Mouse (Mus musculus) megakaryocyte, embryonic 14.5 days (primary cell): Measurements from ENCODE around the gene Khdrbs1. TPM values are rescaled to one million over a fixed set of nuclear protein-coding genes. Genes with fewer than 3 reads are reported as not detected.
"Not testable (repeated sequence)": the region's sequence is repeated elsewhere in the genome, so short reads cannot be mapped to it uniquely, and the experiment has no call there.

ENCODE experiments used
- H3K27me3 ChIP-seq: replicated peaks from 2 replicates; pipeline ENCODE3; 2012; ENCODE audit warnings: inconsistent platforms
- H3K36me3 ChIP-seq: replicated peaks from 2 replicates; pipeline ENCODE3; 2012; ENCODE audit warnings: low read length, inconsistent platforms, mixed read lengths
- H3K4me1 ChIP-seq: 2 replicates; pipeline ENCODE4 v1.6.1; 2012; ENCODE audit warnings: inconsistent platforms
- H3K4me3 ChIP-seq: replicated peaks from 2 replicates; pipeline ENCODE3; 2012; ENCODE audit warnings: moderate library complexity, mild to moderate bottlenecking, inconsistent platforms
- H3K9me3 ChIP-seq: 2 replicates; pipeline ENCODE4 v1.6.1; 2012; ENCODE audit warnings: inconsistent platforms
- FLI1 ChIP-seq: IDR thresholded peaks from 2 replicates; pipeline ENCODE4 v1.6.1; 2012; ENCODE audit warnings: low read length, inconsistent platforms, mixed read lengths
- GATA1 ChIP-seq: IDR thresholded peaks from 3 replicates; pipeline ENCODE4 v1.6.1; 2012; ENCODE audit warnings: mixed read lengths, low read length, inconsistent platforms, borderline replicate concordance
- polyA plus RNA-seq: library from polyadenylated mRNA; stranded (reverse); fragments of >175 nt; gene quantifications from 2 replicates; pipeline ENCODE4 v1.2.3, GENCODE M21; 2012; ENCODE audit warnings: low replicate concordance; ENCODE audit not compliant: insufficient read depth

The Khdrbs1 gene
- polyA plus RNA-seq, 1 experiment: 67.0 TPM

DNA sequence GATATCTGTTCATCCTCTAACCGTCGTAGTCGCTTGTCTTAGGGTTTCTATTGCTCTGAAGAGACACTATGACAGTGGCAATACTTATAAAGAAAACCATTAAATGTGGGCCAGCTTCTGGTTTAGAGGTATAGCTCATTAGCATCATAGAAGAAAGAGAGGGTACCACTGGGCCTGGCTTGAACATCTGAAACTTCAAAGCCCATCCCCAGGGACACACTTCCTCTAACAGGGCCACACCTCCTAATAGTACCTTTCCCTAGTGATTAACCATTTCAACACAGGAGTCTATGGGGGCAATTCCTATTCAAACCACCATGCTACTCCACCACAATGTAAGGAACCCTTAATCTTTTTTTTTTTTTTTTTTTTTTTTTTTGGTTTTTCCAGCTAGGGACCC lies 4.5 kb upstream of the Khdrbs1 start:
- TF ChIP-seq GATA1: no peak
- no peak for TF ChIP-seq FLI1
- no peaks in the 10 kb centered on the region for H3K36me3 ChIP-seq
- H3K4me3 ChIP-seq: no peak overlapping the region
- no peaks in the 10 kb centered on the region for H3K9me3 ChIP-seq
- H3K27me3 ChIP-seq: peaks cover 7% of the 10 kb centered on the region
- peaks cover 22% of the 10 kb centered on the region for H3K4me1 ChIP-seq

DNA sequence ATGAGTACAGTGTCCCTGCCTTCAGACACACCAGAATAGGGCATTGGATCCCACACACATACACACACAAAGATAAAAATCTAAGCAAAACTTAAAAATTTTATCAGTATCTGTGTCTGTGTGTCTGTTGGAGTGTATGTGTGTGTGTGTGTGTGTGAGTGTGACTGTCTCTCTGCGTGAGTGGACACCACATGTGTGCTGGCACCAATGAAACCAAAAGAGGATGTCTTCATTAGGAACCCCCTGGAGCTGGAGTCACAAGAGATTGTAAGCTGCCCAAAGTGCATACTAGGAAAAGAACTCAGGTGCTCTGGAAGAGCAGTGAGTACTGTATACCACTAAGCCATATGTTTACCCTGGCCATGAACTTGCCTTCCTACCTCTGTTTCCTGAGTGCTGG lies 4.0 kb upstream of the Khdrbs1 start:
- Histone ChIP-seq H3K9me3 (no peaks in the 10 kb centered on the region), H3K4me3 (no peak overlapping the region), H3K4me1 (peaks cover 22% of the 10 kb centered on the region), H3K27me3 (peaks cover 7% of the 10 kb centered on the region), H3K36me3 (no peaks in the 10 kb centered on the region)
- TF ChIP-seq FLI1 (no peak), GATA1 (no peak)

DNA sequence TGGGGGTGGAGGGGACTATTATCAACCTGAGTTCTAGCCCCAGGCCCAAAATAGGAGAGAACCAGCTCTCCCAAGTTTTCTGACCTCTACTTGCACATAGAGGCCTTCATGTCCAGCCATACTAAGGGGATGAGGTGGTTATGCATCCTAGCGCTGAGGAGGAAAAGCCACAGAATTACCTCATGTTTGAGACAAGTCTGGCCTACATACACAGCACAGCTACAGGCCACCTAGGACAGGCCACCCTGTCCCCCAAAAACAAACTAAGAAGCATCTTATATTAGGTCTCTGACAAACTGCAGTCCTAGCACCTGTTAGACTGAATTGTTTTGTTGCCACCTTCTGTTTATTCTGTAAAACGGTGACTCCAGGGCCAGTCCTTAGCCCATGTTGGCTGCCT lies 1.4 kb upstream of the Khdrbs1 start:
- peaks cover 32% of the 10 kb centered on the region for H3K4me1 ChIP-seq
- H3K27me3 ChIP-seq: no peaks in the 10 kb centered on the region
- TF ChIP-seq FLI1: no peak
- no peak for TF ChIP-seq GATA1
- H3K36me3 ChIP-seq: no peaks in the 10 kb centered on the region
- peak overlapping the region; percentile 100 for H3K4me3 ChIP-seq
- no peaks in the 10 kb centered on the region for H3K9me3 ChIP-seq

DNA sequence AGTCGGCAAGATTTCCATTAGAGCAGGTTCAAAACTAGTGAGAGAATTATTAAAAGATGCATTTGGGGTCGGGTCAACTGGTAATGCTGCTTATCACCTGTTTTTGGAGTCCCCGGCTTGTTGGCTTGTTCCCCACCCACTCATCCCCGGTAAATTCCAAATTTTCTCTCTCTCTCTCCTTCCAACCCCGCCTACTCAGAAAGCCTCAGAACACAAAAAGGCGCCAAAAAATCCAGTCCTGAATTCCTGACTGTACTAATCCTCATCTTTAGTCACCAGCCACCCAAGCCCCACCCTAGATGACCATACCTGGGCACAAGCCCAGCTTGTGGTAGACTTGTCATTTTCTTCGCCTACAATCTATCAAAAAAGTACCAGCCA lies 897 bp upstream of the Khdrbs1 start:
- H3K4me1 ChIP-seq: peaks cover 34% of the 10 kb centered on the region
- H3K4me3 ChIP-seq: peak overlapping the region; percentile 100
- no peaks in the 10 kb centered on the region for H3K27me3 ChIP-seq
- no peak for TF ChIP-seq GATA1
- no peak for TF ChIP-seq FLI1
- H3K36me3 ChIP-seq: peaks cover 2% of the 10 kb centered on the region
- no peaks in the 10 kb centered on the region for H3K9me3 ChIP-seq

DNA sequence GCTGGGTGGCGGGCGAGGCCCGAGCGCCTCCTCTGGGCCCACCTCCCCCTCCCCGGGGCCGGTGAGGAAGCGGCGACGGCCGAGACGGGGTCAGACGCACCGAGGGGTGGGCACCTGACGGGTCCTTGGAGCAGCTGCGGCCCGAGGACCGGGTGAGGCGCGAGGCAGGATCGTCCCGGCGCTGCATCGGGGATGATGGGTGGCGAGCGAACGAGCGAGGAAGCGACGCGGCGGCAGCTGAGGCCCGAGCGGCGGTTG lies 200 bp downstream of the Khdrbs1 start:
- TF ChIP-seq FLI1 (no peak), GATA1 (no peak)
- peaks cover 41% of the 10 kb centered on the region for H3K4me1 ChIP-seq

DNA sequence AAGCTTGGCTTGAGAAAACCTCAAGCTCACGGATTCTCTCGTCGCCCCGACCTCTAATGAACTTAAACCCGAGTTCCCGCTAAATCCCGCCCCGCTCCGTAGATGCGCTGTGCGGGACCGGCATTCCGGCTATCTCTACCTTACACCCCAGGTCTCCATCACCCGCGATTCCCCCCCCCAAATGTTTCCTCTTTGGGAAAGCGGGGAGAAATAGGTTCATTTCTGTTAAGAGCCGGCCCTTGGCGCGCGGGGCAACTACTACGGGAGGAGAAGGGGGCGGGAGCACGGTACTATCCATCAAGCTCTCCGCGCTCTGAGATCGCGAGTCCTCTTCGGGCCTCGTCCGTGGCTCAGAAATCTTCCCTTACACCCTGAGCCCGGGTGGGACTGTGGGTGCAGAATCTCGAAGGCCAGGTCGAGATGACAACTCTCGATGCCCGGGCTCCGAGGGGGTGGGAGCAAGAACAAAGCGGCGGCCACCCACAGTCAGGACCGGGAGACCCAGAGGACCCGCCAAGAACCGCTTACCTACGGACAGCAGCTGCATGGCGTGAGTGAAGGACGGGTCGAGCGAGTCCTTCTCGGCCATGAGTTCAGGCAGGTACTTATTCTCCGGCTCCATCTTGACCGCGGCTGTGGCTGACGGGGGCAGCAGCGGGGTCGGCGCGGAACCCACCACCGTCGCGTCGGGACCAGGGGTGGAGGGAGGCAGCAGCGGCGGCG lies 691 bp downstream of the Khdrbs1 start:
- Histone ChIP-seq H3K27me3 (no peaks in the 10 kb centered on the region), H3K4me1 (peaks cover 39% of the 10 kb centered on the region), H3K9me3 (no peaks in the 10 kb centered on the region), H3K4me3 (peak overlapping the region; percentile 100), H3K36me3 (peaks cover 9% of the 10 kb centered on the region)
- TF ChIP-seq FLI1 (no peak), GATA1 (no peak)

More for the DNA sequence above, 200 bp downstream of the Khdrbs1 start:
- H3K4me3 ChIP-seq: peak overlapping the region; percentile 100
- H3K27me3 ChIP-seq: no peaks in the 10 kb centered on the region
- H3K9me3 ChIP-seq: no peaks in the 10 kb centered on the region
- peaks cover 8% of the 10 kb centered on the region for H3K36me3 ChIP-seq

DNA sequence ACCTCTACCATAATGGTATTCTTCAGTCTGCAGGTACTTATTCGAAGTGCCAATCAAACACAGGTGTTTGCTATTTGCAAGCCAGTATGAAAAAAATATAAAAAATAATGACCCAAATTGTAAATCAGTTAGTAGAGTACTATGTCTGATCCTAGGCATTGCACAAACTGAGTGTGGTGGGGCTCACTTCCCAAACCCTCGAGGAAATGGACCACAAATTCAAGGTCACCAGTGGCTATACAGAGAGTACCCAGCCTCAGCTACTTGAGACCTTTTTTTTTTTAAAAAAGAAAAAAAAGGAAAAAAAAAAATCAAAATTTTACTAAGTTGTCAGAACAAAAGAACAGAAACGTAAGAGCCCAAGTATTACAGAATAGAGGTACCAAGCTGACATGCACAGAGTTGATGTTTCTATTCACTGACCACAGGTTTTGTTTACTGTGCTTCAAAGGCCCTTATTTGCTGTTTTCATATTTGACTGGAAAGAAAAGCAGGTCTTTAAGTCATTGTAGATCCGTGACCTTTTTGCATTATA lies 2.9 kb downstream of the Khdrbs1 start:
- peaks cover 45% of the 10 kb centered on the region for H3K4me1 ChIP-seq
- H3K27me3 ChIP-seq: no peaks in the 10 kb centered on the region
- no peak overlapping the region for H3K4me3 ChIP-seq
- TF ChIP-seq GATA1 (no peak), FLI1 (no peak)
- no peaks in the 10 kb centered on the region for H3K9me3 ChIP-seq
- peaks cover 23% of the 10 kb centered on the region for H3K36me3 ChIP-seq

DNA sequence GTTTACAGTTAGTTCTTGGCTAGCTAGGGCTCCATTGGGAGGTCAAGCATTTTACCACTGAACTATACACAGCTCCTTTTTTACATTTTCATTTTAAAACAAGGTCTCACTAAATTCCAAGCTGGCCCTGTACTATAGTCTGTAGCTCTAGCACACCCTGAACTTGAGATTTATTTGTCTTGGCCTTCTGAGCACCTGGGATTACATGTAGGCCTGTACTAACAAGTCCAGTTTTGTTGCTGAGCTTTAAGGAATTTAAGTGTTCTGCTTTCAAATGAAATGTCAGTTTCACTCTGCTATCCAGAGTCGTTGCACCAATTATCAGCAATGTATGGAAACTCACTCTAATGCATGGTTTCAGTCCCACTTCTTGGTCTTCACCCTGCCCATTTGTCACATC lies 5.9 kb downstream of the Khdrbs1 start:
- H3K36me3 ChIP-seq: peaks cover 33% of the 10 kb centered on the region
- peaks cover 50% of the 10 kb centered on the region for H3K4me1 ChIP-seq
- H3K27me3 ChIP-seq: no peaks in the 10 kb centered on the region
- H3K4me3 ChIP-seq: no peak overlapping the region
- TF ChIP-seq FLI1 (no peak), GATA1 (no peak)
- no peaks in the 10 kb centered on the region for H3K9me3 ChIP-seq

DNA sequence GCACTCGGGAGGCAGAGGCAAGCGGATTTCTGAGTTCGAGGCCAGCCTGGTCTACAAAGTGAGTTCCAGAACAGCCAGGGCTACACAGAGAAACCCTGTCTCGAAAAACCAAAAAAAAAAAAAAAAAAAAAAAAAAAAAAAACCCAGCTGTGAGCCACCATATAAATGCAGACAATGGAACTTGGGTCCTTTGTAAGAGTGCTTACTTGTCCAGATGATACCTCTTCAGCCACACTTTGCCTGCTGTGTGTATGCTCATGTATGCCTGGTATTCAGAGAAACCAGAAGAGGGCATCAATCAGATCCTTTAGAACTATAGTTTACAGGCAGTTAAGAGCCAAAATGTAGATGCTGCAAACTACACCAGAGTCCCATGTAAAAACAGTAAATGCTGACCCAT lies 6.6 kb downstream of the Khdrbs1 start:
- not testable (repeated sequence) for H3K4me3 ChIP-seq, H3K27me3 ChIP-seq, H3K9me3 ChIP-seq
- Histone ChIP-seq H3K36me3 (peaks cover 36% of the 10 kb centered on the region), H3K4me1 (peaks cover 50% of the 10 kb centered on the region)

DNA sequence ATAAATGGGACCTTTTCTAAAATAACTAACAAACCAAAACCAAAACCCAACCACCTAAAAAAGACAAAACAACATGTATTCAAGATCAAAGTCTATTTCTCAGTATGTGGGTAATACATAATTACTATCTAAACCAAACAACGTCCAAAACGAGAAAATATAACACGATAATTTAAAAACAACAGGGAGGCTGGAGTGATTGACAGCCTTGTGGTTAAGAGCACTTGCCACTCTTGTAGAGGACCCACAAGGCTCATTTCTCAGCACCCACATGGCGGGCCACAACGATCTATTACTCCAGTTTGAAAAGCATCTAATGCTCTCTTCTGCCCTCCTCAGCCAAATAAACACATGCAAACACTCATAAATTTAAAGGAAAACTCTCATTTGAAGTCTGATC lies 10.7 kb downstream of the Khdrbs1 start:
- no peak overlapping the region for H3K4me3 ChIP-seq
- peaks cover 31% of the 10 kb centered on the region for H3K4me1 ChIP-seq
- no peak for TF ChIP-seq GATA1
- no peak for TF ChIP-seq FLI1
- peaks cover 59% of the 10 kb centered on the region for H3K36me3 ChIP-seq
- no peaks in the 10 kb centered on the region for H3K27me3 ChIP-seq
- no peaks in the 10 kb centered on the region for H3K9me3 ChIP-seq

DNA sequence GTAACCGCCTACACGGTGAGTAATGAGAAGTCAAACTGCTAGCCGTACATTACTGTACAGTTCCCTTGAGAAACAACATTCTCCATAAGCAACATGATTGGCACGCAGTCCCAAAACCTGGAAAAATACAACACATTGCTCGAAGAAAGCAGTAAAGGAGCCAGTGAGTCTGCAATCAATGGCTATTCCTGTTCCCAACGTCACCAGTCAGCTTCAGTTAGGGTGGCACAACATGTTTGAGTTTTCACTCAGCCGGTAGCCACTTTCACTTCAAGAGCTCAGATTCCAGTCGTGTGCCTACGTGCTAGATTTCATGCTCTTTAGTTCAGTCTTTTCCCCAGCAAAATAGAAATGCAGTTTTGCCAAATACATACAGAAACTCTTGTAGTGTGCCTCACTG lies 25.8 kb downstream of the Khdrbs1 start:
- Histone ChIP-seq H3K4me3 (no peak overlapping the region), H3K27me3 (no peaks in the 10 kb centered on the region), H3K36me3 (peaks cover 85% of the 10 kb centered on the region), H3K4me1 (no peaks in the 10 kb centered on the region), H3K9me3 (no peaks in the 10 kb centered on the region)
- TF ChIP-seq GATA1: no peak
